Mouse (Mus musculus): ENCODE measurements around the gene Ubr3.
"Not testable (repeated sequence)": the region's sequence is repeated elsewhere in the genome, so short reads cannot be mapped to it uniquely, and the experiment has no call there.

The Ubr3 gene

GRCm38 (mm10) chr2:69907394-69907793 is 10.3 kb downstream of the Ubr3 start:
- in situ Hi-C loops (cut with MboI, MseI): not testable (repeated sequence)

DNA sequence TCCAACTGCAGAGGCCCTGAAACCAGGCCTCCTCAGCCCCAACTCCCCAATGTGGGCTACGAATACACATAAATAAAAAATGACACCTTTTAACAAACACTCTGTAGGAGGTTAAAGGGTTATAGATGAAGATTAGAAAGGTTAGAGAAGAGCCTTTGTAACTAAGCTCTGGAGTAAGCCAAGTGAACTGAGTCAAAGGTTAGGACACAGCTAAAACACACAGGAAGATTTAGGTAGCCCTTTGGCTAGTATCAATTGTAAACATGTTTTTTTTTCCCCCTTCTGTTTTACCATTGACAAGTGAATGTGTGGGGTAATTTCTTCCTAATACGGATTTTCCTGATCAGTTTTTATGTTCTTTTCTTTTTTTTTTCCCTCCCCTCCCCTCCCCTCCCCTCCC is 15.8 kb downstream of the Ubr3 start:
- in situ Hi-C loops (cut with MboI, MseI): no loop called here

DNA sequence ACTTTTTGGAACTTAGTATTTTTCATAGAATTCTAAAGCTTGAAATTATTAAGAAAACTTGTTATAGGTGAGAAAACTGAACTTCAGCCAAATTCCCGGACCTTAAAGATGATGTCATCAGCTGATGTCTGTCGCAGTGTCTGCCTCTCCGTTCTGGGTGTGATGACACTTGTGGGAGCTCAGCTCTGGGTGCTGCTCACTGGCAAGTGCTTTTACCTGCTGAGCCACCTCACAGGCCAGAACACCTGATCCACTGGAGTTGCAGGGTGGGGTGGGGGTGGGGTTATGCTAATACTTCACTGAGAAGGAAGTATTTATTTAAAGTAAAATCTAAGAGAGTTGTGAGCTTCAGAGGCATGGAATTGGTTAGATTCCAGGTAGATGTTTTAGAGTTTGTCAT is 20.3 kb downstream of the Ubr3 start:
- in situ Hi-C loops (cut with MboI, MseI): loop anchor here (5.0 kb wide), 1 partner anchor 50 kb away; no protein-coding TSS in a partner anchor

- in situ Hi-C loops (cut with MboI, MseI): no loop called here
These were observed 27.9 kb downstream of the Ubr3 start for GRCm38 (mm10) chr2:69924943-69925342.

- in situ Hi-C loops (cut with MboI, MseI): no loop called here
These were observed 39.3 kb downstream of the Ubr3 start for GRCm38 (mm10) chr2:69936331-69936730.

DNA sequence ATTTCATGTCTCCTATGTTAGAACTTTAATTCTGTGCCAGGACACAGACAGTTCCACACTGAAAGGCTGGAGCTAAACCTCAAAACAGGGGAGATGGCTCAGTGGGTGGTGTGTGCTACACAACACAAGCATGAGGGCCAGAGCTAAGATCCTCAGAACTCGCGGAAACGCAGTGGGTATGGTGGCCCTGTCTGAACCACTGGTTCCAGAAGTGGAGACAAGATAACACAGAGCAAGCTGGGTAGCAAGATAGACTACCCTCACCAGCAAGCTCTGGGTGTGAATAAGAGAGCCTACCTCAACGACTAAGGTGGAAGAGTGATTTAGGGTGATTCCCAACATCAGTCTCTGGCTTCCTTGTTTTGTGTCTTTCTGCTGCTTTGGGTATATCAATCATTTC is 42.2 kb downstream of the Ubr3 start:
- in situ Hi-C loops (cut with MboI, MseI): no loop called here

GRCm38 (mm10) chr2:69939649-69940048 is 42.6 kb downstream of the Ubr3 start:
- in situ Hi-C loops (cut with MboI, MseI): no loop called here

DNA sequence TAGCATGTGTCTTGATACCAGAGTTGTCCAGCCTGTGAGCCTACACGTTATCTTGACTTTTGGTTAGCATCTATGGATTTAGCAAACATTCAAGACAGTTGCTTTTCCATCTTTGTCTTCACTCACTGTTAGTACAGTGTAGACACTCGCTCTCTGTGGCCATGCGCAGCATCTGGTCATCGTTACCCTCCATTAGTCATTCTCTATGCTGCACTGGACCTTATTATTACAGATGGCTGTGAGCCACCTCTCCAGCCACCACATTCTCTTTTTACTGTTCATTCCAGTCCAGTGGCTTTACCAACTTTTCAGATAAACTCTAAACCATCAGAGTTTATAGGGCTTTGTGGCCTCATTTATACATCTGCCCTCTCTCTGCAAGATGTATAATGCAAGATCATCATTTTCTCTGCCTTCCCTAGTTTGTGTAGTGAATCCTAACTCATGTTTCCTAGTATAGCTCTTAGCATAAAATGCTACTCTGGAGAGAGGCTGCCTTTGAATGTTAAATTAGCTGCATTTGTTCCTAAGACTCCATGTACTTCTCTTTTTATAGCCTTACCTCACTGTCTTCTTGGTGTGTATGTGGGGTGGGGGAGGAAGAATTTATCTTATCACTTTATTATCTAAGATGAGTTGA is 44.5 kb downstream of the Ubr3 start:
- in situ Hi-C loops (cut with MboI, MseI): no loop called here

- in situ Hi-C loops (cut with MboI, MseI): no loop called here
These were observed 55.8 kb downstream of the Ubr3 start for GRCm38 (mm10) chr2:69952849-69953248.

GRCm38 (mm10) chr2:69955635-69956034 is 58.6 kb downstream of the Ubr3 start:
- in situ Hi-C loops (cut with MboI, MseI): loop anchor here (5.0 kb wide), 1 partner anchor 98 kb away; no protein-coding TSS in a partner anchor

DNA sequence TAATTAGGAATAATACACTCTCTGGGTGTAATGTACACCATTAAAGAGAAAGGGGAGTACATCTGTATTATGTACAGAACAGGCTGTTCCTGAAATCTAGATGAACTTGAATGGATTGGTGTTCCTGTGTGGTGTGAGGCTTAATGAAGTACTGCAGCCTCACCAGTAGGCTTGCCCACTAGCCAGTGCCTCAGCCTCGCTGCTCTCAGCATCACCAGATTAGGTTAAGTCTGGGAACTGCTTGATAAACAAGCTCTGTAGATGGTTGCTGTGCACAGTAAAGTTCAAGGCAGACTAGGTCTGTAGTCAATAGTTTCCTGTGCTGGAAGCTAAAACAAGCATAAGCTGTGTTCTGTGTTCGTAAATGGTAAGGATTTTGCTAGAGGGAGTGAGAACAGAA is 60.6 kb downstream of the Ubr3 start:
- in situ Hi-C loops (cut with MboI, MseI): loop anchor here (5.0 kb wide), 1 partner anchor 100 kb away; no protein-coding TSS in a partner anchor

- in situ Hi-C loops (cut with MboI, MseI): no loop called here
These were observed 77.8 kb downstream of the Ubr3 start for GRCm38 (mm10) chr2:69974896-69975295.

- in situ Hi-C loops (cut with MboI, MseI): no loop called here
These were observed 92.2 kb downstream of the Ubr3 start for GRCm38 (mm10) chr2:69989224-69989623.

DNA sequence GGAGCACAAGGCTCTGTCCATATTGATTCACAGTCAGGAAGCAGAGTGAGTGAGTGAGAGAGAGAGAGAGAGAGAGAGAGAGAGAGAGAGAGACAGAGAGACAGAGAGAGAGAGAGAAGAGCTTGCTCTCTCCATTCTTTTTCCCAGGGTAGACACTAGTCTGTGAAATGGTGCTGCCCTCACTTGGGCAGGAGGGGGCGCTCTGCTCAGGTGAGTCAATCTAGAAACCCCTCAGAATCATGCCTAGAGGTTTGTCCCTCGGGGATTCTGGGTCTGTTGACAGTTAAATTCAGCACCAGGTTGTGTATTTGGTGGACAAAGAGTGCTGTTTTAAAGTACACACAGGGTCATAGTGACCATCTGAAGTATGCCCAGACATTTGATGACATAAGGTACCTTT is 93.6 kb downstream of the Ubr3 start:
- in situ Hi-C loops (cut with MboI, MseI): no loop called here

GRCm38 (mm10) chr2:69994082-69994736 is 97.2 kb downstream of the Ubr3 start:
- in situ Hi-C loops (cut with MboI, MseI): not testable (repeated sequence)

DNA sequence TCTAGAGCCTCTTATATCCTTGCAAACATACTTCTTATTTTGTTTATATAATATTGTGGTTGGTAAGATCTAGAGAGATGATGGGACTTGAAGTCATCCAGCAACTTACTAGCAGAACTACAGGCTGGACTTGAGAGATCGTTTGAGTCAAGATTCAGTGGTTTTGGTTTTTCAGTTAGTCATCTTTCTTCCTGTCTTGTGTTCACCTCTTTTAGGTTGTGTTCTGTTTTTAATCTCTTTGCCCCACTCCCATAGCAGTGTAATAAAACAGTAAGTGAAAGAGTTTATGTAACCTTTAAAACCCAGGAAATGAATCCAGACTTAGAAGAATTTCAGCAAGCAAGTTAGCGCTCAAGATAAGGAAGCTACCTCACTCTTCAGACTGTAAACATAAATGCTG is 97.7 kb downstream of the Ubr3 start:
- in situ Hi-C loops (cut with MboI, MseI): no loop called here

DNA sequence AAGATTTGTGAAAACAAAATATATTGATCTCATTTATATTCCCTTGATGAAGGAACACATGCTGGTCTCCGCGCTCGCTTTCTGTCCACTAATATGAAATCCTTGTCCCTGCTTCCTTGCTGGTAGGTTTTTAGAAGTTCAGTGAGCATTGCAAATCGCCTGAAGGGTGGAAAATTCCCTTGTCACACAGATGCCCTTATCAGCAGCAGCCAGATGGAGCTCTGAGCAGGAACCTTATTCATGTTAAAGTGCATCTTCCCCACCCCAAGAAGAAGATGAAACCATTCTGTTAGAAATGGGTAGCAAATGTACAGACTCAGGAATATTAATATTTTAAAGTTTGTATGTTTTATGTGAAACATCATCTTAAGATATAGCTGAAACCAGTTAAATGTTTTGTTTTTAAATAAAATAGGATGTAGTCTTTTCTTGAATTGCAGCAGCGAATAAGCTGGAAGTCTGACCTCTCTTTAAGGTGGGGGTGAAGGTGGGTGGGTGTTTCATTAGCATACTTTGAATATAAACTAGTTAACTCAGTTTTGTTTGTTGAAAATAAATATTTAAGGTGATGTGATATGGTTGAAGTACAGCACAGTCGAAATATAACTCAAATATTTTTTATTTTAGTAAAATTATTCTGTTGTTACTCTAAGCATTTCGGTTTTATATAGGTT is 102.2 kb downstream of the Ubr3 start:
- in situ Hi-C loops (cut with MboI, MseI): no loop called here

- in situ Hi-C loops (cut with MboI, MseI): loop anchor here (5.0 kb wide), 1 partner anchor 87 kb away; no protein-coding TSS in a partner anchor
These were observed 103.3 kb downstream of the Ubr3 start for GRCm38 (mm10) chr2:70000316-70000715.

- in situ Hi-C loops (cut with MboI, MseI): no loop called here
These were observed 109.4 kb downstream of the Ubr3 start for GRCm38 (mm10) chr2:70006492-70006891.

GRCm38 (mm10) chr2:70012941-70013340 is 115.9 kb downstream of the Ubr3 start:
- in situ Hi-C loops (cut with MboI, MseI): no loop called here

GRCm38 (mm10) chr2:70018236-70018635 is 121.2 kb downstream of the Ubr3 start:
- in situ Hi-C loops (cut with MboI, MseI): no loop called here

GRCm38 (mm10) chr2:70024454-70024853 is 127.4 kb downstream of the Ubr3 start:
- in situ Hi-C loops (cut with MboI, MseI): no loop called here

- in situ Hi-C loops (cut with MboI, MseI): no loop called here
These were observed 128.7 kb downstream of the Ubr3 start for GRCm38 (mm10) chr2:70025711-70026110.

Data from regulatory T cell (primary cell).